Mouse (Mus musculus) lung, postnatal 0 days (tissue): ENCODE results near the gene Pfas.

Experiments used
- CTCF ChIP-seq: IDR thresholded peaks from 2 replicates; pipeline ENCODE4 v1.5.1; 2016; ENCODE audit warnings: antibody characterized with exemption, mild to moderate bottlenecking
- EP300 ChIP-seq: IDR thresholded peaks from 2 replicates; pipeline ENCODE4 v1.6.1; 2016; ENCODE audit warnings: antibody characterized with exemption, mild to moderate bottlenecking, control low read depth

DNA sequence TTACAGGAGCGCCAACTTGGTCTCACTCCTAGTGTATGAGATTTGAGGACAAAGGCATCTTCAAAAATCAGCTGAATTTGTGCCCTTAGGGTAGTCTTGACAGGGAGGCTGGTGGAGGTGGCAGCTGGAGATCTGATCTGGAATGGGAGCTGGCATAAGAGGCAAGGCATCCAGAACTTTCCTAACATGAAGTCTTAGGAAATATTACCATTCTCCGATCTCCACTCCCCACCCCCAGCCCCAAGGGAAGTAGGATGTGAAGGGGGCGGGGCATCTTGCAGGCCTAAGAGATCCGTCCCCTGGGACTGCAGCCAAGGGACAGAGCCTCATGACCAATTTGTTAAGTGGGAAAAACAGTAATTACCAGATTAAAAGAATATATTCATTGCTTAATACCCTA lies 38.0 kb downstream of the Pfas start:
- TF ChIP-seq CTCF (no peak), EP300 (no peak)
